Mouse (Mus musculus): ENCODE data around the gene Mgat2. TPM values are rescaled to one million over a fixed set of nuclear protein-coding genes. Genes with fewer than 3 reads are reported as not detected.
"Not testable (repeated sequence)": the region's sequence is repeated elsewhere in the genome, so short reads cannot be mapped to it uniquely, and the experiment has no call there.

The Mgat2 gene
- 10 to 100 TPM; 27.4 to 29.6 TPM for total RNA-seq (2021)

DNA sequence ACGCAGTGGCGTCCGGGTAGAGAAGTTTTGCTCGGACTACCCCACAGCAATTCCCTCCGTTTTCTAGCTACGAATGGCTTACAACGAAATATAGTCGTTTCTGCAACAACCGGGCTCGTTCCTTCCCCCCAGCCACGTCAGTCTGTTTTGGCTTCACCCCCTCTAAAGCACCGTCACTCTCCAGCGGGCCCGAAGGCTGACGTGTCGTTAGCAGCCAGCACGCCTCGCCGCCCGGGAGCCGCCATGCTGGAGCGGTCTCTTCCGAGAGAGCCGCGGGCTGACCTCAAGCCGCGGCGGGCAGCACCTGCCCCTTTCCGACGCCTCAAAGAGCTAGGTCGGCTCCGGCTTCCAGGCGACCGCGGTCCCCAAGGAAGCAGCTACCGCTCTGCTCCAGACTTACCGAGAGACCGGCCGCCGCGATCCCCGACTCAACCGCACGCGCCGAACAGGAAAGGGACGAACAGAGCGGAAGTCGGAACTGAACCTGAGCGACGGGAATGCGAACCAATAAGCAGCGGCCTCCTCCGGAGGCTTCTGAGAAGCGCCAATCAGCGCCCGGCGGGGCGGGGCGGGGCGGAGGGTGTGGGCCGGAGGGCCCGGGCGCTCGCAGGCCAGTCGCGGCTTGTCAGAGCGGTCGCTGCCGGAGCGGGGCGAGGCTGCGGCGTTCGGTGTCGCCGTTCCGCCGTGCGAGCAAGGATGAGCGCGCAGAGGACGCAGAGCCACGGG lies at the start of gene Mgat2, which contains the start of gene Rpl36al:
Gene Mgat2, plus strand, starts transcription at position 575 of the 726 bp plus-strand sequence.
Gene Rpl36al, minus strand, starts transcription at position 501 of the 726 bp plus-strand sequence.
- peak; percentile 98 to 99 for DNase-seq (ENCODE audit: extremely low spot score in 1 of 2, low spot score in 1 of 2)

GRCm38 (mm10) chr12:69139201-69139600 lies 44.8 kb upstream of the Mgat2 start:
- no peak for DNase-seq (ENCODE audit: extremely low spot score in 1 of 2, low spot score in 1 of 2)

GRCm38 (mm10) chr12:69139841-69140240 lies 44.1 kb upstream of the Mgat2 start:
- DNase-seq (ENCODE audit: extremely low spot score in 1 of 2, low spot score in 1 of 2): no peak

GRCm38 (mm10) chr12:69143460-69143859 lies 40.5 kb upstream of the Mgat2 start:
- DNase-seq (ENCODE audit: extremely low spot score in 1 of 2, low spot score in 1 of 2): no peak

- DNase-seq (ENCODE audit: extremely low spot score in 1 of 2, low spot score in 1 of 2): no peak
Measured at GRCm38 (mm10) chr12:69147166-69147735, 36.7 kb upstream of the Mgat2 start.

DNA sequence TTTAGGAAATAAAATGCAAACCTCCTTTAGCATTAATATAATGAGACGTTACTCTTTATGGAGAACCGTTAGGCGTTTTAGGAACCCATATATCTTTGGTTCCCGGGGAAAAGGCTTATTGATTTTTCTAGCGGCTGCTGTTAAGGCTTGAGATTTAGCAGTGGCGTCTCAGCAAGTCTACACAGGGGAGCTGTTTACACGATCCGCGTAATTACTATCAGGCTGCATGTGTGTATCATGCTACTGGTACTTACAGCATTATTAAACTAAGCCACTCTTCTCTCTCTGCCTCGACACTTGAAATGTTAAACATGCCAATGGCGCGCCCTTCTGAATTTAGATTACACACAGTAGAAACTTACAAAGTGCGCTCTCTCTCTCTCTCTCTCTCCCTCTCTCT lies 33.9 kb upstream of the Mgat2 start:
- no peak for DNase-seq (ENCODE audit: extremely low spot score in 1 of 2, low spot score in 1 of 2)

GRCm38 (mm10) chr12:69155923-69156322 lies 28.0 kb upstream of the Mgat2 start:
- DNase-seq (ENCODE audit: extremely low spot score in 1 of 2, low spot score in 1 of 2): no peak

- DNase-seq (ENCODE audit: extremely low spot score in 1 of 2, low spot score in 1 of 2): no peak
Measured at GRCm38 (mm10) chr12:69156436-69156835, 27.5 kb upstream of the Mgat2 start.

- DNase-seq (ENCODE audit: extremely low spot score in 1 of 2, low spot score in 1 of 2): no peak
Measured at GRCm38 (mm10) chr12:69157107-69157506, 26.9 kb upstream of the Mgat2 start.

DNA sequence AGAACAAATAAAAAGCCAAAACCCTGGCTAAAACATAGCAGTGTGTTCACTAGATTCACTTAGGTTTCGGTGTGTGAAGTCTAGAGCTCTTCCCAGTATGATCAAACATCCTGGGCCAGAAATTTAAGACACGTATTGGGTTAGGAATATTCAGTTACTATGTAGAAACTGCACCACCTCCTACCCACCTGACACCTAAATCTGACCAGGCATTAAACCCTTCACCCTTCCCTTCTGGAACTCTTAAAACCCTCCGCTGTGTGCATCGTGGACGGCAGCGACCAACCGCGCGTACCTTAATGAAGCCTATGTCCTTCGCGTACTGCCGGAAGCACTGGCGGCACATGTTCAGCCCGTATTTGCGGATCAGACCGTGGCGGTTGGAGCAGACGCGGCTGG lies 25.6 kb upstream of the Mgat2 start:
- DNase-seq (ENCODE audit: extremely low spot score in 1 of 2, low spot score in 1 of 2): no peak

DNA sequence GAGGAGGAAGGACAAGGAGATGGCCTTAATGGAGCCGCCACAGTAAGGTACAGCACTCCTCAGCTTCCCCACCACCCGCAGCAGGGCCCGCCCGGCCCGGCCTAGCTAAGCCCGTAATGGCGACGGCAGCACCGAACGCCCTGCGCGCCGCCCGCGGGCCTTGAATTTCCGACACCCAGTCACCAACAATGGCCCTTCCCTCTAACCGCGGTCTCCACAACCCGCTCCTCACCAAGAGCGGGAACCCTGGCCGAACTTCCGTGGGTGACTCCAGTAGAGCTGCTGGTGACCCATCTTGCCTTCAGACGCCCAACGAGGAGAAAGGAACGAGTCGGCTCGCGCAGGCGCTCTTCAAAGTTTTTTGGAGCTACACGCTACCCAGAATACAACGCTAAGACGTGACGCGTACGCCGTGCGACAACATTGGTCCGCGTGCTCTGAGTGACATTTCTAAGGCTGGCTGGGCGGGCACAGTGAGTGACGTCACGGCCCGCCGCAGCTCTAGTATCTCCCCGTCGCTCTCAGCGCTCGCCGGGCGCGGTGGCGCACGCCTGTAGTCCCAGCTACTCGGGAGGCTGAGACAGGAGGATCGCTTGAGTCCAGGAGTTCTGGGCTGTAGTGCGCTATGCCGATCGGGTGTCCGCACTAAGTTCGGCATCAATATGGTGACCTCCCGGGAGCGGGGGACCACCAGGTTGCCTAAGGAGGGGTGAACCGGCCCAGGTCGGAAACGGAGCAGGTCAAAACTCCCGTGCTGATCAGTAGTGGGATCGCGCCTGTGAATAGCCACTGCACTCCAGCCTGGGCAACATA lies 25.0 kb upstream of the Mgat2 start, which contains the start of gene Rps29:
Gene Rps29, minus strand, starts transcription at position 422 of the 813 bp plus-strand sequence.
- peak; percentile 93 to 96 for DNase-seq (ENCODE audit: extremely low spot score in 1 of 2, low spot score in 1 of 2)

DNA sequence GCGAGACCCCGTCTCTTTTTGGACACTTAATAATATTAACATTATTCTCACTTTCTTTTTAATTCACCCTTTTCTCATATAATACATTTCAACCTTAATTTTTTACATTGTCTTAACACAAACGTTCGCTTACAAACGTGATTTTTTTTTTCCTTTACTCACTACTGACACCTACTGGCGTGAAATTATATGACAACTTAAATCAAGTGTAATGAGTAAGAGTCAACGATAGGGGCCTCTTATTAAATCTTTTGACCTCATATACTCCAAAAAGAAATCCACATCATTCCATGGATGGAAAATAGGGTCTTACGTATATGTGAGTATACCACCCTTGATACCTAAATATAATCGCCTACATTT lies 24.4 kb upstream of the Mgat2 start:
- DNase-seq (ENCODE audit: extremely low spot score in 1 of 2, low spot score in 1 of 2): no peak

- not testable (repeated sequence) for DNase-seq (ENCODE audit: extremely low spot score in 1 of 2, low spot score in 1 of 2)
Measured at GRCm38 (mm10) chr12:69160677-69161076, 23.3 kb upstream of the Mgat2 start.

DNA sequence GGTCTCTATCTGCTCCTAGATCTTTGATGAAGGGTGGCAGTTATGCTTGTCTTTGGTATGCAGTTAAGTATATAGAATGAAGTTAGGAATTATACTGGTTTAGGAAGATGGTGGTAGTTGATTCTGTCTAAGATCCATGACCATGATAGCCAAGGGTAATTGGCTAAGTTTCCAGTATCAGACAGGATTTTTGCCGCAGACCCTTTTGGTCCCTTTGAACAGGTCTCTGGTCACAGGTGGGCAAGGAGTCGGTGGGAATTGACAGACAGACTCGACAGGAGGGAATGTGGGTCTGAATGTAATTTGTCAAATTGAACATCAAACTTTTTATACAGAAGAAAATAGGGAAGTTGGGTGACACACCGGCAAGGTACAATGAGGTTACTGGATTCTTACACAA lies 20.4 kb upstream of the Mgat2 start:
- DNase-seq (ENCODE audit: extremely low spot score in 1 of 2, low spot score in 1 of 2): not testable (repeated sequence)

DNA sequence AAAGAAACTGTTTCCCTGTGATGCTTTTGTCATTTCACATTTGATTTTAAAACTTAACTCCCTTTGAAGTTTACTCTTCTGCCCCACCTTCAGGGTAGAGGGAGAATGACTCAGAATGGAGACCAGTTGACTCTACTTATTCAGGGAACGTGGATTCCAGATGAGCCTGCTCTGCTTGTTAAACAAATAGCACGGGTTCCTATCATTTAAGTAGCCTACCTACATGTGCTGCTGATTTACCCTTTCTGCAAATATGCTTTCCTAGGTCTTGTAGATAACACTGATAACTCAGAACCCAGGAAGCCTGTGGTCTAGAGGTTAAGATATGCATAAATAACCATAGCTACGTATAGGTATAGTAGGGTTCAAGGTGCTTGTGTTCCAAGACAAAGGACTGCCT lies 19.1 kb upstream of the Mgat2 start:
- DNase-seq (ENCODE audit: extremely low spot score in 1 of 2, low spot score in 1 of 2): no peak

- DNase-seq (ENCODE audit: extremely low spot score in 1 of 2, low spot score in 1 of 2): not testable (repeated sequence)
Measured at GRCm38 (mm10) chr12:69166861-69167581, 16.9 kb upstream of the Mgat2 start.

GRCm38 (mm10) chr12:69167656-69168460 lies 16.1 kb upstream of the Mgat2 start:
- no peak for DNase-seq (ENCODE audit: extremely low spot score in 1 of 2, low spot score in 1 of 2)

DNA sequence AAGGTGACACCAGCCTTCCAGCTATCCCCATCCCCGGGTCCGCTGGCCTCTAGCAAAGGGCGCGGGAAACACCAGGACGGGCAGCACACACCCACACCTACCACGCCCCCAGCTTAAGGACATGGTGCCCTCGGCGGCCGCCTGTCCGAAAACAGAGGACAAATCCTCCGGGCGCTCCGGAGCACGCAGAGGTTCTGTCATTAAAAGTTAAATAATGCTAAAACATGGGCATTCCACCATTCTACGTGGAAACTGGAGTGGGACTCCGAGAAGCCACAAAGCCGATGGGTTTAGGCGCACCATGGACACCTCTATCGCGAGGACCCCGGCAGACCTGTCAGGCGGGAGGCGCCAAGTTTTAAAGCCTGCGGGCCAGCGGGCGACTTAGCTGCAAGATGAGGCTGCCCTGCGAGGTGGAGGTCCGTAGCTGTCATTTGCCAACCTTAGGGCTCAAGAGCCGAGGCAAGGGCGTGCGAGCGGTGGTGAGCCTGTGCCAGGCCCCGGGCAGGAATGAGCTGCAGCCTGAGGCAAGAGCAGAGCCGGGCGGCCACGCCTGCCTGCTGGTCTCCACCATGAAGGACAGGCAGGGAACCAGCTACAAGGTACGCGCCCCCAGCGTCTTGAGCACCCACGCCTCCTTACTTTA lies 15.4 kb upstream of the Mgat2 start, which contains the start of gene Lrr1:
Gene Lrr1, plus strand, starts transcription at position 354 of the 646 bp plus-strand sequence.
- DNase-seq (ENCODE audit: extremely low spot score in 1 of 2, low spot score in 1 of 2): peak; percentile 81 to 90

DNA sequence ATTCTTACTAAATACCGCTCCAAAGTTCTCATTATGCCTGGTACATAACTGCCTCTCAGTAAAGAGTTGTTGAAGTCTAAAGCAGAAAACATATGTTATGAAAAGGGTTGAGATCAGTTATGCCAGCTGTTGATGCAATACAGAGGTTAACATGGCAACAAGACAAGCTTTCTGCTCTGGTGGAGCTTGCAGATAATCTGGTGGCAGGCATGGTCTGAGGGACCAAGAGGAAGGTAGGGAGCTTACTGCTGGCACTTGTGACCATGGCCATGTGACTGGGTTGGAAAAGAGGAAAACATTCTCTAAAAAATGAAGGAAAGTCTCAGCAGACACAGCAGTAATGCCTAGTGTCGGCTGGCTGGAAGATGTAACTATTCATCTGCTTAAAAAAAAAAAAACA lies 12.7 kb upstream of the Mgat2 start:
- no peak for DNase-seq (ENCODE audit: extremely low spot score in 1 of 2, low spot score in 1 of 2)
